Mouse (Mus musculus) adrenal gland, postnatal 14 days (tissue): ENCODE measurements at regions not wholly inside any gene's neighbourhood (a gene's known extent, or its start where the extent isn't known, plus 50 kb on each side); places are given as distances from the start of the nearest gene placed in this dataset.

Experiments used
- DNase-seq: peaks from one replicate; pipeline ENCODE4 v3.0.0; 2021; ENCODE audit warnings: mixed read lengths

GRCm38 (mm10) chr11:19246390-19247114 lies 227.8 kb upstream of the Meis1 start:
- DNase-seq = no peak

GRCm38 (mm10) chr11:19253605-19254004 lies 234.8 kb upstream of the Meis1 start:
- no peak for DNase-seq

GRCm38 (mm10) chr11:19254183-19254582 lies 235.4 kb upstream of the Meis1 start:
- DNase-seq = no peak

GRCm38 (mm10) chr11:19257549-19257948 lies 238.8 kb upstream of the Meis1 start:
- DNase-seq = no peak

- DNase-seq = no peak
Measured at GRCm38 (mm10) chr11:19262832-19263231, 244.0 kb upstream of the Meis1 start.

- no peak for DNase-seq
Measured at GRCm38 (mm10) chr11:19264798-19265671, 246.2 kb upstream of the Meis1 start.

GRCm38 (mm10) chr11:19265672-19265972 lies 246.8 kb upstream of the Meis1 start:
- no peak for DNase-seq

- DNase-seq = no peak
Measured at GRCm38 (mm10) chr11:19290971-19291370, 272.2 kb upstream of the Meis1 start.

- no peak for DNase-seq
Measured at GRCm38 (mm10) chr11:19299411-19299810, 280.6 kb upstream of the Meis1 start.

- DNase-seq = no peak
Measured at GRCm38 (mm10) chr11:19306687-19307086, 287.9 kb upstream of the Meis1 start.

- DNase-seq = no peak
Measured at GRCm38 (mm10) chr11:19330685-19331239, 312.0 kb upstream of the Meis1 start.

GRCm38 (mm10) chr11:19332274-19332673 lies 313.5 kb upstream of the Meis1 start:
- DNase-seq = no peak

- DNase-seq = no peak
Measured at GRCm38 (mm10) chr11:19332727-19333126, 313.9 kb upstream of the Meis1 start.

GRCm38 (mm10) chr11:19333908-19334487 lies 315.2 kb upstream of the Meis1 start:
- DNase-seq = no peak

- no peak for DNase-seq
Measured at GRCm38 (mm10) chr11:19335384-19335783, 316.6 kb upstream of the Meis1 start.

- DNase-seq = no peak
Measured at GRCm38 (mm10) chr11:19339721-19340317, 321.0 kb upstream of the Meis1 start.

- DNase-seq = no peak
Measured at GRCm38 (mm10) chr11:19340889-19341288, 322.1 kb upstream of the Meis1 start.

- DNase-seq = no peak
Measured at GRCm38 (mm10) chr11:19341379-19341778, 322.6 kb upstream of the Meis1 start.

GRCm38 (mm10) chr11:19342803-19343202 lies 324.0 kb upstream of the Meis1 start:
- no peak for DNase-seq

- DNase-seq = no peak
Measured at GRCm38 (mm10) chr11:19346276-19346826, 327.6 kb upstream of the Meis1 start.

- no peak for DNase-seq
Measured at GRCm38 (mm10) chr11:19350331-19351242, 331.8 kb upstream of the Meis1 start.
